Comparison of ENCODE assay signal across 1 mouse cellular context in genomic region chr11:29504899-29505625, GRCm38 (mm10).
TF ChIP-seq lines count a peak whose summit lies in the region.

No protein-coding gene starts in this region.

TF ChIP-seq in MEL, 35 proteins besides CTCF, POLR2A, EP300 and RAD21:
- 0 out of 2 replicates have a peak, but pooled peaks have one; percentile 30 for TF ChIP-seq CHD1 (IDR thresholded peaks at IDR 0.05; ENCODE audit: low read depth, low read length)
- TF ChIP-seq ETS1 (IDR thresholded peaks at IDR 0.05; ENCODE audit: low read depth, low read length) = peak; percentile 68; the same call in 1 of the 2 replicates
- TF ChIP-seq ZNF384 (IDR thresholded peaks at IDR 0.05; ENCODE audit: low read depth, low read length) = peak; percentile 87
- TF ChIP-seq MAZ (IDR thresholded peaks at IDR 0.05; ENCODE audit: low read depth, low read length) = no peak
- no peak for TF ChIP-seq NRF1 (IDR thresholded peaks at IDR 0.05; ENCODE audit: insufficient read depth, low read depth, low read length, poor library complexity, severe bottlenecking)
- TF ChIP-seq ELF1 (IDR thresholded peaks at IDR 0.05; ENCODE audit: low read depth, low read length) = no peak
- peak; percentile 68 for TF ChIP-seq TCF12 (IDR thresholded peaks at IDR 0.05; ENCODE audit: low read depth, low read length)
- TF ChIP-seq TAL1 (IDR thresholded peaks at IDR 0.05; ENCODE audit: low read length) = 0 out of 2 replicates have a peak, but pooled peaks have one; percentile 9
- TF ChIP-seq POLR2AphosphoS5 (IDR thresholded peaks at IDR 0.05; ENCODE audit: borderline replicate concordance, low read depth, low read length) = no peak
- TF ChIP-seq GATA1 (IDR thresholded peaks at IDR 0.05; ENCODE audit: low read depth, low read length) = peak; percentile 64
- 0 out of 2 replicates have a peak, but pooled peaks have one; percentile 3 for TF ChIP-seq HCFC1 (IDR thresholded peaks at IDR 0.05; ENCODE audit: low read depth, low read length)
- TF ChIP-seq MYC (IDR thresholded peaks at IDR 0.05; ENCODE audit: low read depth, low read length) = peak; percentile 33; the same call in 1 of the 2 replicates
- peak; percentile 14; the same call in 1 of the 2 replicates for TF ChIP-seq MYB (IDR thresholded peaks at IDR 0.05; ENCODE audit: low read depth, low read length)
- no peak for TF ChIP-seq E2F4 (IDR thresholded peaks at IDR 0.05; ENCODE audit: borderline replicate concordance, low read depth, low read length)
- TF ChIP-seq JUND (IDR thresholded peaks at IDR 0.05; ENCODE audit: low read depth, low read length) = no peak
- TF ChIP-seq SIN3A (IDR thresholded peaks at IDR 0.05; ENCODE audit: low read length) = peak; percentile 60
- TF ChIP-seq RCOR1 (IDR thresholded peaks at IDR 0.05; ENCODE audit: low read depth, low read length) = peak; percentile 48
